In genomic region chr7:100443728-100444127, GRCm38 (mm10) we compare ENCODE assay signal across 31 mouse cellular contexts. TPM values are rescaled to one million over a fixed set of nuclear protein-coding genes. Genes with fewer than 3 reads are reported as not detected.
DNase-seq lines count a peak whose midpoint lies in the region; ATAC-seq and TF ChIP-seq lines count a peak whose summit lies in the region.
"Had no signal": no experiment of that assay in that cellular context is flagged by ENCODE, and none has a peak within 500 bp of the region (broad histone marks: within the 10 kb centered on the region; RNA-seq: fewer than 3 reads in every experiment).

No protein-coding gene starts in this region.

- no peak overlapping the region for H3K4me3 ChIP-seq in lung, postnatal 0 days (ENCODE audit: low read depth, low read length)
- no peak overlapping the region for H3K4me3 ChIP-seq in gastrocnemius, adult 2 months
- H3K4me3 ChIP-seq: erythroblast, embryonic 14.5 days; forebrain, embryonic 13.5 days; heart, embryonic 13.5 days; kidney, embryonic 15.5 days; liver, embryonic 13.5 days; midbrain, embryonic 13.5 days had no signal

- intact Hi-C loops in gastrocnemius, adult 2 months (cut with DNase I): no loop called here

- no peak for TF ChIP-seq CTCF in lung, postnatal 0 days (IDR thresholded peaks at IDR 0.05)
- no peak for TF ChIP-seq CTCF in gastrocnemius, adult 2 months (IDR thresholded peaks at IDR 0.05)

- H3K9me3 ChIP-seq in lung, postnatal 0 days (ENCODE audit: low read length): no peaks in the 10 kb centered on the region
- H3K9me3 ChIP-seq: forebrain, embryonic 13.5 days; heart, embryonic 13.5 days; kidney, embryonic 15.5 days; liver, embryonic 13.5 days; midbrain, embryonic 13.5 days had no signal

- H3K27me3 ChIP-seq in lung, postnatal 0 days (replicated peaks; ENCODE audit: insufficient read depth, low read length): no peaks in the 10 kb centered on the region
- H3K27me3 ChIP-seq: forebrain, embryonic 13.5 days; heart, embryonic 13.5 days; kidney, embryonic 15.5 days; liver, embryonic 13.5 days; midbrain, embryonic 13.5 days had no signal

- TF ChIP-seq EP300 in lung, postnatal 0 days (IDR thresholded peaks at IDR 0.05): no peak

- DNase-seq in lung, postnatal 0 days (ENCODE audit: low spot score): peak; percentile 30
- DNase-seq in lung, postnatal 14 days: no peak
- DNase-seq in gastrocnemius, adult 2 months: no peak
- DNase-seq in left cerebral cortex, adult 9 months (ENCODE audit: low spot score in 2 of 2): no peak
- DNase-seq: adrenal gland, postnatal 14 days; cerebellum, adult 18-20 months; cerebellum, postnatal 10 days; gastrocnemius, postnatal 25 days; heart, postnatal 14 days; kidney, adult 18-20 months; kidney, postnatal 25 days; left cerebral cortex, postnatal 4 days; liver, embryonic 13.5 days; lung, adult 2 months; retina, postnatal 1 day; right cerebral cortex, postnatal 14 days; thymus, postnatal 25 days had no signal

- no peak for ATAC-seq in lung, postnatal 0 days
- ATAC-seq in granulocyte monocyte progenitor cell, adult 5-6 weeks (replicated peaks; ENCODE audit: poor library complexity, severe bottlenecking): peak; percentile 99
- ATAC-seq in monocyte, adult 5-6 weeks (replicated peaks; ENCODE audit: insufficient number of reproducible peaks, low FRiP score, low TSS enrichment, poor library complexity, severe bottlenecking): peak; percentile 94
- no peak for ATAC-seq in erythroid progenitor cell, adult 5-6 weeks (replicated peaks; ENCODE audit: low FRiP score, poor library complexity, severe bottlenecking)
- ATAC-seq: CD4-positive, CD25-positive, alpha-beta regulatory T cell, adult 4 months; forebrain, embryonic 13.5 days; hindbrain, embryonic 16.5 days; midbrain, embryonic 13.5 days had no signal

- H3K27ac ChIP-seq in lung, postnatal 0 days (ENCODE audit: low read length): no peak overlapping the region
- no peak overlapping the region for H3K27ac ChIP-seq in gastrocnemius, adult 2 months
- H3K27ac ChIP-seq: forebrain, embryonic 13.5 days; heart, embryonic 13.5 days; kidney, embryonic 15.5 days; liver, embryonic 13.5 days; midbrain, embryonic 13.5 days had no signal

- H3K4me1 ChIP-seq in lung, postnatal 0 days (ENCODE audit: insufficient read depth, low read depth, low read length): no peaks in the 10 kb centered on the region
- H3K4me1 ChIP-seq: forebrain, embryonic 13.5 days; heart, embryonic 13.5 days; kidney, embryonic 15.5 days; midbrain, embryonic 13.5 days had no signal

- WGBS in lung, postnatal 0 days: 84% methylated on average over 4 of the region's 4 CpGs

- H3K9ac ChIP-seq in lung, postnatal 0 days (replicated peaks; ENCODE audit: low read depth): no peak overlapping the region
- H3K9ac ChIP-seq: forebrain, embryonic 13.5 days; heart, embryonic 13.5 days; kidney, embryonic 15.5 days; liver, embryonic 13.5 days; midbrain, embryonic 13.5 days had no signal

- H3K4me2 ChIP-seq in lung, postnatal 0 days (replicated peaks; ENCODE audit: low read depth, low read length): no peak overlapping the region
- H3K4me2 ChIP-seq: forebrain, embryonic 13.5 days; heart, embryonic 13.5 days; kidney, embryonic 15.5 days; liver, embryonic 13.5 days; midbrain, embryonic 13.5 days had no signal

- H3K36me3 ChIP-seq in lung, postnatal 0 days (ENCODE audit: insufficient read depth, low read length): peaks cover 22% of the 10 kb centered on the region; the same call in 1 of the 2 replicates

RNA-seq across cellular contexts. Expression of gene Ucp3, which starts 29.1 kb away (rescaled TPM):
- 0.08 and 0.15 TPM in 2 replicates for polyA plus RNA-seq in lung, postnatal 0 days (2015; fragmentation: Nextera tagmentation; extraction: Ambion mirVana)
- total RNA-seq in granulocyte monocyte progenitor cell, adult 5-6 weeks (2014; fragmentation: Nextera tagmentation): not detected in 2 replicates
- total RNA-seq in granulocyte monocyte progenitor cell, adult 5-6 weeks (2017): not detected in 2 replicates
- total RNA-seq in monocyte, adult 5-6 weeks (2017): 0.29 TPM in 1 of 3 replicates, not detected in the others
- 100 to 1,000 TPM; 141 to 174 TPM for total RNA-seq in gastrocnemius, adult 2 months (2021)
- total RNA-seq in erythroid progenitor cell, adult 5-6 weeks (2015; ENCODE audit: low replicate concordance): not detected in 2 replicates
- 1.0 TPM in 1 of 2 replicates, not detected in the other for total RNA-seq in erythroid progenitor cell, adult 5-6 weeks (2017; ENCODE audit: low replicate concordance)
- total RNA-seq: megakaryocyte-erythroid progenitor cell, adult 5-6 weeks had no signal
- polyA plus RNA-seq: CD4-positive, CD25-positive, alpha-beta regulatory T cell, adult 4 months; erythroblast, embryonic 14.5 days; forebrain, embryonic 13.5 days; hindbrain, embryonic 11.5 days; intestine, embryonic 14.5 days; liver, embryonic 13.5 days; midbrain, embryonic 13.5 days; neural tube, embryonic 14.5 days had no signal

RNA-seq across cellular contexts. Expression of gene Ucp2, which starts 49.4 kb away (rescaled TPM):
- 528 and 617 TPM in 2 replicates for polyA plus RNA-seq in lung, postnatal 0 days (2015; fragmentation: Nextera tagmentation; extraction: Ambion mirVana)
- 413 and 551 TPM in 2 replicates for total RNA-seq in granulocyte monocyte progenitor cell, adult 5-6 weeks (2014; fragmentation: Nextera tagmentation)
- 97.5 and 99.2 TPM in 2 replicates for total RNA-seq in granulocyte monocyte progenitor cell, adult 5-6 weeks (2017)
- total RNA-seq in monocyte, adult 5-6 weeks (2017): 334 to 441 TPM (median 351 TPM) in 3 replicates
- total RNA-seq in gastrocnemius, adult 2 months (2021): 10 to 100 TPM; 17.4 to 27.2 TPM
- 753 and 755 TPM in 2 replicates for total RNA-seq in erythroid progenitor cell, adult 5-6 weeks (2015; ENCODE audit: low replicate concordance)
- total RNA-seq in erythroid progenitor cell, adult 5-6 weeks (2017; ENCODE audit: low replicate concordance): 595 and 716 TPM in 2 replicates

Comparison
In these comparisons a context has a peak if more than half of its experiments do, and no peak if none do; other contexts are left out.
1. ATAC-seq: peak in granulocyte monocyte progenitor cell, adult 5-6 weeks (single experiment) and monocyte, adult 5-6 weeks (single experiment); none in lung, postnatal 0 days (single experiment) and erythroid progenitor cell, adult 5-6 weeks (single experiment).
2. RNA of gene Ucp3, which starts 29.1 kb away (total RNA-seq): 141 to 174 TPM in gastrocnemius, adult 2 months; not detected in granulocyte monocyte progenitor cell, adult 5-6 weeks, 0.29 TPM in monocyte, adult 5-6 weeks and 1.0 TPM in erythroid progenitor cell, adult 5-6 weeks; every median in the first group is over 10 times any median in the second.